Mouse (Mus musculus): ENCODE measurements around the gene Notch2. TPM values are rescaled to one million over a fixed set of nuclear protein-coding genes. Genes with fewer than 3 reads are reported as not detected.
A peak's percentile ranks its signal among the peaks of the same experiment; 100 is the strongest.

Gene Notch2
- total RNA-seq, 2 experiments from 2014 or later, result 19.3 to 19.5 TPM

GRCm38 (mm10) chr3:98086441-98086840 is 73.1 kb downstream of the Notch2 start:
- no peak for DNase-seq (ENCODE audit: low spot score)
- intact Hi-C loops (cut with DNase I), result no loop called here

- intact Hi-C loops (cut with DNase I), result no loop called here
- no peak for DNase-seq (ENCODE audit: low spot score)
These were observed 73.5 kb downstream of the Notch2 start for GRCm38 (mm10) chr3:98086860-98087259.

- intact Hi-C loops (cut with DNase I), result no loop called here
These were observed 74.2 kb downstream of the Notch2 start for GRCm38 (mm10) chr3:98087551-98087950.

DNA sequence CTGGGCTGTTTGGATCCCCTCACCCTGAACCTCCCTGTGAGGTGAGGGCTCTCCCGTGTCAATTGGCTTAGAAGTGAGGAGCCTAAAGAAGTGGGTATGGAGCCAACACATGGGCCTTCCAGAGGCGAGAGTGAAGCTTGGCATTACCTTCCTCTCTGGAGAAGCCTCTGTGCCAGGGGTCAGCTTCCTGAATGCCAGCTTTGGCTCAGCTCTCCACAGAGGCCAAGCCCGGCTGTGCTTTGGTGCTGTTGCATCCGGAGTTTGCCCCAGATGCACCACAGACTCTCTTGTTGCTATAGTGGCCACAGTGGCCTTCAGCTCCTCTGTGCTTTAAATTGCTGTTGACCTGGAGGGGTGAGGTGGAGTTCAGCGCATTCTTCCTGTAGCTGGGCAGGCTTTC is 76.4 kb downstream of the Notch2 start:
- intact Hi-C loops (cut with DNase I), result no loop called here
- no peak for DNase-seq (ENCODE audit: low spot score)

More at GRCm38 (mm10) chr3:98087551-98087950, 74.2 kb downstream of the Notch2 start:
- no peak for DNase-seq (ENCODE audit: low spot score)

DNA sequence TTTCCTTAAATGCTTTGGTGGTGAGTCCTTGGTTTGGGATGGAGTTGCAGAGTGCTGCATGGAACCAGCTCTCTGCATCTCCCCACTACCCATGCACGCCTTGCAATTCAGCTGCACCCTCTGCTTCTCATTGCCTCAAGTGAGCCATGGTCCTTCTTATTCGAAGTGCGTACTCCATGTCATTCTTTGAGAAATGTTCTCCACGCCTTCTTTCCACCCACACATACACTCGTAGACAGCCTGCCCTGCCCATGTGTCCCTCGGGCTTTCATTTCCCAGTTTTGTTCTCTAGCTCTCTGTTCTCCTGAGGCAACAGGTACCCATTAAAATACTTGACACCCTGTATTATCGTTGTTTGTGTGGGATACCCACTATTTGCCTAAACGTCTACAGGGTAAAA is 76.8 kb downstream of the Notch2 start:
- no peak for DNase-seq (ENCODE audit: low spot score)
- intact Hi-C loops (cut with DNase I), result no loop called here

- DNase-seq (ENCODE audit: low spot score), result no peak
- intact Hi-C loops (cut with DNase I), result no loop called here
These were observed 79.5 kb downstream of the Notch2 start for GRCm38 (mm10) chr3:98092680-98093370.

- no peak for DNase-seq (ENCODE audit: low spot score)
- intact Hi-C loops (cut with DNase I), result no loop called here
These were observed 80.6 kb downstream of the Notch2 start for GRCm38 (mm10) chr3:98093954-98094353.

- no peak for DNase-seq (ENCODE audit: low spot score)
- intact Hi-C loops (cut with DNase I), result loop anchor here (5.0 kb wide), 1 partner anchor 153 kb away; no protein-coding TSS in a partner anchor
These were observed 81.6 kb downstream of the Notch2 start for GRCm38 (mm10) chr3:98094629-98095583.

- DNase-seq (ENCODE audit: low spot score), result no peak
- intact Hi-C loops (cut with DNase I), result loop anchor here (5.0 kb wide), 1 partner anchor 155 kb away; no protein-coding TSS in a partner anchor
These were observed 83.7 kb downstream of the Notch2 start for GRCm38 (mm10) chr3:98096981-98097380.

GRCm38 (mm10) chr3:98098676-98099075 is 85.3 kb downstream of the Notch2 start:
- intact Hi-C loops (cut with DNase I), result loop anchor here (5.0 kb wide), 1 partner anchor 156 kb away; no protein-coding TSS in a partner anchor
- DNase-seq (ENCODE audit: low spot score), result no peak

DNA sequence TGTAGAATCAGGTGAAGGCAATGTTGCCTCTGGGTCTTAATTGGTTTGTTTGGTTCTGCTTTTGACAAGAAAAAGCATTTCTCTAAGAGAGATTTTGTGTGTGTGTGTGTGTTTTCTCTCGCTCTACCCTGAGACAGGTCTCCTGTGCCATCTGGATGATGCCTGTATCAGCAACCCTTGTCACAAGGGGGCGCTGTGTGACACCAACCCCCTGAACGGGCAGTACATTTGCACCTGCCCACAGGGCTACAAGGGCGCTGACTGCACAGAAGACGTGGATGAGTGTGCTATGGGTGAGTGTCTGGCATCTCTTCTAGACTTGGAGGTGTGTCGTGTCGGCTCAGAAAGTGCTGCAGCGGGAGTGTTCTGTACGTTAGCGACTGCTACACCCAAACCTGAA is 86.0 kb downstream of the Notch2 start:
- intact Hi-C loops (cut with DNase I), result loop anchor here (5.0 kb wide), 1 partner anchor 157 kb away; no protein-coding TSS in a partner anchor
- DNase-seq (ENCODE audit: low spot score), result no peak

GRCm38 (mm10) chr3:98101541-98101940 is 88.2 kb downstream of the Notch2 start:
- DNase-seq (ENCODE audit: low spot score), result no peak
- intact Hi-C loops (cut with DNase I), result loop anchor here (10.0 kb wide), 1 partner anchor 87 kb away; the partner anchor contains the start of gene Notch2

- no peak for DNase-seq (ENCODE audit: low spot score)
- intact Hi-C loops (cut with DNase I), result loop anchor here (10.0 kb wide), 1 partner anchor 90 kb away; the partner anchor contains the start of gene Notch2
These were observed 91.6 kb downstream of the Notch2 start for GRCm38 (mm10) chr3:98104851-98105471.

GRCm38 (mm10) chr3:98105496-98105895 is 92.2 kb downstream of the Notch2 start:
- DNase-seq (ENCODE audit: low spot score), result no peak
- intact Hi-C loops (cut with DNase I), result loop anchor here (10.0 kb wide), 1 partner anchor 91 kb away; the partner anchor contains the start of gene Notch2

- intact Hi-C loops (cut with DNase I), result loop anchor here (10.0 kb wide), 1 partner anchor 91 kb away; the partner anchor contains the start of gene Notch2
- no peak for DNase-seq (ENCODE audit: low spot score)
These were observed 92.8 kb downstream of the Notch2 start for GRCm38 (mm10) chr3:98106115-98106514.

DNA sequence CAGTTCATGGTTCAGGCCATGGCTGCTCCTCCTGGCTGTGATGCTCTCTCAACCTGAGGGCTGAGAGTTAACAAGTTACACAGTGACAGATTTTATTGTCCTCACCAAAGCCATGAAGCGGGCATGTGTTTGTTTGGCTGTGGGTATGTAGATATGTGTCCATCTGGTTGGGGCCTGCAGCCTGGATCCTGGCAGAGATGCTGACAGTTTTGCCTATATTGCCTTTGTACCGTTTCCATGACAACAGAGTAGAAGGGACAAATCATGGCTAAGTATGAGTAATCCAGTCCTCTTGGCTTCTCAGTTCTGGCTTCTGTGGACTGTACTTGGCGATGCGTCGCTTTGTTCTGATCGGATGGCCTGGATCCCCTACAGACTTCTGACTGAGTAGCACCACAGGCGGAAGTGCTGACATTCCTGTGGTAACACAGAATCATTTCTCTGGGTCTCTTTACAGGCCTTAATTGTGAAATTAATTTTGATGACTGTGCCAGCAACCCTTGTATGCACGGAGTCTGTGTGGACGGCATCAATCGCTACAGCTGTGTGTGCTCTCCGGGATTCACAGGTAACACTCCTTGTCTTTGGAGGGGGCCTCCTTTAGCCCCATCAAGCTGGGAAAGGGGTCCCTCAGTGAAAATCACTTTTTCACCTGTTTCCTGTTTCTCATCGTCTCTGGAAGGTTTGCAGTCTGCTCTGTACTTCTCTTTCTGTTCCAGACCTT is 93.4 kb downstream of the Notch2 start:
- intact Hi-C loops (cut with DNase I), result loop anchor here (10.0 kb wide), 1 partner anchor 92 kb away; the partner anchor contains the start of gene Notch2
- peak; percentile 49 for DNase-seq (ENCODE audit: low spot score)

DNA sequence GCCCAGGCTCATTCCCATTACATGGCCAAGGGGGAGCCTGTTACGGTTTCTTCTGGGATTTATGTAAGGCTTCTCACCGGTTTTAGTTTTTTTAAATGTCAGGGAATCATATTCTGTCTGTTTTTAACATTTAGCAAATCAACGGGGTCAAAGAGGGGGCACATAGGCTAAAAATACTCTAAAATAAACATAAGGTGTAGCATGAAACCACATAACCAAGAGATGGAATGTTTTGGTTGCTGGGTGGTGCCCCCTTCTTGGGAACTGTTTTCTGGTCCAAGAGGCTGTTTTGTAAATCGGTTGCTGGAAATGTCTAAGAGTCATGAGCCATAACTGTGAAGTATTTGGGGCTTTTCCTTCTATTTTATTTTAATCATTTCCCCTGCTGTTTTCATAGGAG is 95.1 kb downstream of the Notch2 start:
- intact Hi-C loops (cut with DNase I), result loop anchor here (10.0 kb wide), 1 partner anchor 94 kb away; the partner anchor contains the start of gene Notch2
- no peak for DNase-seq (ENCODE audit: low spot score)

DNA sequence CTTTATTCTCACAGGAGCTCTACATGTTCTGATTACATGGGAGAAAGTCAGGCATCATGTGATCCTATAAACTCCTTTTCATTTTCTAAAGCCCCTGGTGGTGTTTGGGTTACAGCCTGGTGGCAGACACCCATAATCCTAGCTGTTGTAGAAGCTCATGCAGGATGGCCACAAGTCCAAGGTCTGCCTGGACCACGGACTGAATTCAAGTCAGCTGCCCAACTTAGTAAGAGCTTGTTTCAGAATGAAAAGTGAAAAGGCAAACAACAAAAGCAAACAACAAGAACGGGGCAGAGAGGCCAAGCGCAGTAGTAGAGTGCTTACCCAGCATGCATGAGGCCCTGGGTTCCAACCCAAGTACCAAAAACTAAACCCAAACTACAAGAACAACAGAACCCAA is 95.5 kb downstream of the Notch2 start:
- intact Hi-C loops (cut with DNase I), result loop anchor here (10.0 kb wide), 1 partner anchor 94 kb away; the partner anchor contains the start of gene Notch2
- DNase-seq (ENCODE audit: low spot score), result no peak

- no peak for DNase-seq (ENCODE audit: low spot score)
- intact Hi-C loops (cut with DNase I), result loop anchor here (10.0 kb wide), 1 partner anchor 186 kb away; no protein-coding TSS in a partner anchor
These were observed 97.3 kb downstream of the Notch2 start for GRCm38 (mm10) chr3:98110610-98111009.

All from heart, postnatal 25 days (tissue).